Mouse (Mus musculus) hindbrain, embryonic 13.5 days (tissue): Measurements from ENCODE around the gene Myh8. TPM values are rescaled to one million over a fixed set of nuclear protein-coding genes. Genes with fewer than 3 reads are reported as not detected.

ENCODE experiments used
- ATAC-seq: fragments of 200-750 bp; cut with Nextera tagmentation; 2 replicates; pipeline ENCODE4 v1.8.0; 2017; ENCODE audit warnings: moderate TSS enrichment; ENCODE audit not compliant: low FRiP score
- H3K27ac ChIP-seq: fragments of 300-500 bp; sonication (generic); 2 replicates; pipeline ENCODE4 v1.5.1; 2015; ENCODE audit warnings: inconsistent platforms, mild to moderate bottlenecking, moderate library complexity
- H3K27me3 ChIP-seq: fragments of 300-500 bp; sonication (generic); 2 replicates; pipeline ENCODE4 v1.6.1; 2015; ENCODE audit warnings: mild to moderate bottlenecking, inconsistent platforms
- H3K36me3 ChIP-seq: fragments of 300-500 bp; sonication (generic); 2 replicates; pipeline ENCODE4 v1.6.1; 2015; ENCODE audit warnings: mild to moderate bottlenecking, inconsistent platforms
- H3K4me1 ChIP-seq: fragments of 300-500 bp; sonication (generic); replicated peaks from 2 replicates; pipeline ENCODE4 v1.6.1; 2015; ENCODE audit warnings: inconsistent platforms
- H3K4me2 ChIP-seq: fragments of 300-500 bp; sonication (generic); 2 replicates; pipeline ENCODE4 v1.6.1; 2015; ENCODE audit warnings: inconsistent platforms, mild to moderate bottlenecking, moderate library complexity
- H3K4me3 ChIP-seq: fragments of 300-500 bp; sonication (generic); 2 replicates; pipeline ENCODE4 v1.5.1; 2015; ENCODE audit warnings: mild to moderate bottlenecking, inconsistent platforms
- H3K9ac ChIP-seq: fragments of 300-500 bp; sonication (generic); 2 replicates; pipeline ENCODE4 v1.6.1; 2015; ENCODE audit warnings: mild to moderate bottlenecking, inconsistent platforms
- H3K9me3 ChIP-seq: fragments of 300-500 bp; sonication (generic); 2 replicates; pipeline ENCODE4 v1.6.1; 2016; ENCODE audit warnings: inconsistent platforms
- WGBS: fragments of 180-500 bp; shearing (Covaris S2); methylation state at CpG from one replicate; pipeline ENCODE4 v1.1.7; 2015; 5-methylcytosine and 5-hydroxymethylcytosine counted together
- polyA plus RNA-seq: library from polyadenylated mRNA; unstranded; fragments of >200 nt; fragmentation: Nextera tagmentation; extraction: Ambion mirVana; gene quantifications from 2 replicates; pipeline ENCODE4 v1.2.1, GENCODE M21; 2015

Gene Myh8
- polyA plus RNA-seq, 1 experiment from 2014 or later, result 2.5 TPM

- Histone ChIP-seq H3K36me3 (no peaks in the 10 kb centered on the region), H3K4me3 (no peak overlapping the region), H3K27me3 (no peaks in the 10 kb centered on the region), H3K9me3 (no peaks in the 10 kb centered on the region), H3K27ac (no peak overlapping the region), H3K4me2 (no peak overlapping the region), H3K4me1 (peaks cover 5% of the 10 kb centered on the region; the same call in 1 of the 2 replicates), H3K9ac (no peak overlapping the region)
- WGBS, result 61% methylated on average over 15 of the region's 15 CpGs
- no peak for ATAC-seq
These were observed 37.0 kb downstream of the Myh8 start for GRCm38 (mm10) chr11:67313733-67314452.

- Histone ChIP-seq H3K9me3 (no peaks in the 10 kb centered on the region), H3K9ac (no peak within 1 kb of the TSS), H3K36me3 (no peaks in the 10 kb centered on the region), H3K4me1 (0 out of 2 replicates have a peak, but pooled peaks cover under 1% of the 10 kb centered on the region), H3K27ac (no peak within 1 kb of the TSS), H3K27me3 (no peaks in the 10 kb centered on the region), H3K4me2 (no peak within 1 kb of the TSS), H3K4me3 (no peak within 1 kb of the TSS)
- WGBS, result 90% methylated on average over 7 of the region's 7 CpGs
- no peak for ATAC-seq
These were observed 44.4 kb downstream of the Myh8 start, which contains the start of gene Myh13 for GRCm38 (mm10) chr11:67321358-67321757. Gene Myh13 (plus strand): TSS chr11:67321658.

GRCm38 (mm10) chr11:67326536-67326935, 49.6 kb downstream of the Myh8 start:
- H3K4me2 ChIP-seq, result no peak overlapping the region
- H3K9ac ChIP-seq, result no peak overlapping the region
- 27% methylated on average over 2 of the region's 2 CpGs for WGBS
- H3K27me3 ChIP-seq, result no peaks in the 10 kb centered on the region
- H3K4me1 ChIP-seq, result 0 out of 2 replicates have a peak, but pooled peaks cover 5% of the 10 kb centered on the region
- ATAC-seq, result no peak
- H3K27ac ChIP-seq, result no peak overlapping the region
- no peak overlapping the region for H3K4me3 ChIP-seq
- H3K36me3 ChIP-seq, result no peaks in the 10 kb centered on the region
- H3K9me3 ChIP-seq, result no peaks in the 10 kb centered on the region

GRCm38 (mm10) chr11:67344556-67344955, 67.6 kb downstream of the Myh8 start:
- Histone ChIP-seq H3K4me3 (no peak overlapping the region), H3K9me3 (no peaks in the 10 kb centered on the region), H3K27ac (no peak overlapping the region), H3K4me2 (no peak overlapping the region), H3K27me3 (no peaks in the 10 kb centered on the region), H3K4me1 (no peaks in the 10 kb centered on the region), H3K9ac (no peak overlapping the region), H3K36me3 (no peaks in the 10 kb centered on the region)
- 59% methylated on average over 3 of the region's 3 CpGs for WGBS
- ATAC-seq, result no peak

- Histone ChIP-seq H3K27me3 (no peaks in the 10 kb centered on the region), H3K9me3 (no peaks in the 10 kb centered on the region), H3K9ac (no peak overlapping the region), H3K4me2 (no peak overlapping the region), H3K4me3 (no peak overlapping the region), H3K27ac (no peak overlapping the region), H3K36me3 (no peaks in the 10 kb centered on the region), H3K4me1 (no peaks in the 10 kb centered on the region)
- ATAC-seq, result no peak
- WGBS, result 69% methylated on average over 2 of the region's 2 CpGs
These were observed 68.4 kb downstream of the Myh8 start for GRCm38 (mm10) chr11:67345186-67345855.

- no peaks in the 10 kb centered on the region for H3K27me3 ChIP-seq
- ATAC-seq, result no peak
- no peak overlapping the region for H3K27ac ChIP-seq
- H3K9me3 ChIP-seq, result no peaks in the 10 kb centered on the region
- no peak overlapping the region for H3K9ac ChIP-seq
- H3K4me2 ChIP-seq, result no peak overlapping the region
- no peaks in the 10 kb centered on the region for H3K4me1 ChIP-seq
- no peak overlapping the region for H3K4me3 ChIP-seq
- no peaks in the 10 kb centered on the region for H3K36me3 ChIP-seq
These were observed 68.9 kb downstream of the Myh8 start for GRCm38 (mm10) chr11:67345856-67346236.

- H3K4me1 ChIP-seq, result no peaks in the 10 kb centered on the region
- H3K9ac ChIP-seq, result no peak overlapping the region
- H3K9me3 ChIP-seq, result no peaks in the 10 kb centered on the region
- no peaks in the 10 kb centered on the region for H3K36me3 ChIP-seq
- H3K27me3 ChIP-seq, result 0 out of 2 replicates have a peak, but pooled peaks cover 3% of the 10 kb centered on the region
- H3K4me2 ChIP-seq, result no peak overlapping the region
- ATAC-seq, result peak; percentile 71; the same call in 1 of the 2 replicates
- no peak overlapping the region for H3K4me3 ChIP-seq
- no peak overlapping the region for H3K27ac ChIP-seq
- 55% methylated on average over 14 of the region's 14 CpGs for WGBS
These were observed 73.3 kb downstream of the Myh8 start for GRCm38 (mm10) chr11:67350153-67350768.

- 0 out of 2 replicates have a peak, but pooled peaks cover 3% of the 10 kb centered on the region for H3K27me3 ChIP-seq
- H3K9me3 ChIP-seq, result no peaks in the 10 kb centered on the region
- H3K27ac ChIP-seq, result no peak overlapping the region
- 53% methylated on average over 4 of the region's 4 CpGs for WGBS
- H3K36me3 ChIP-seq, result no peaks in the 10 kb centered on the region
- ATAC-seq, result no peak
- no peak overlapping the region for H3K9ac ChIP-seq
- no peak overlapping the region for H3K4me2 ChIP-seq
- no peaks in the 10 kb centered on the region for H3K4me1 ChIP-seq
- no peak overlapping the region for H3K4me3 ChIP-seq
These were observed 76.1 kb downstream of the Myh8 start for GRCm38 (mm10) chr11:67353011-67353410.

GRCm38 (mm10) chr11:67358031-67358430, 81.1 kb downstream of the Myh8 start:
- H3K27ac ChIP-seq, result no peak overlapping the region
- H3K27me3 ChIP-seq, result no peaks in the 10 kb centered on the region
- no peak overlapping the region for H3K9ac ChIP-seq
- H3K9me3 ChIP-seq, result no peaks in the 10 kb centered on the region
- H3K36me3 ChIP-seq, result no peaks in the 10 kb centered on the region
- no peak overlapping the region for H3K4me2 ChIP-seq
- H3K4me1 ChIP-seq, result no peaks in the 10 kb centered on the region
- no peak for ATAC-seq
- WGBS, result 84% methylated on average over 10 of the region's 10 CpGs
- no peak overlapping the region for H3K4me3 ChIP-seq

Other genes with a start within 250 kb of the Myh8 start
- gene Adprm, start 224.5 kb upstream of the Myh8 start, polyA plus RNA-seq, result 34.5 and 35.2 TPM in 2 replicates
- 13.1 and 14.1 TPM in 2 replicates for gene Sco1, start 224.5 kb upstream of the Myh8 start, polyA plus RNA-seq
- gene Myh3, start 198.8 kb upstream of the Myh8 start, polyA plus RNA-seq, result 0.89 and 1.8 TPM in 2 replicates
- gene Myh2, start 106.1 kb upstream of the Myh8 start, polyA plus RNA-seq, result 0.16 and 0.25 TPM in 2 replicates
- gene Myh1, start 77.1 kb upstream of the Myh8 start, polyA plus RNA-seq, result 0.14 TPM in 1 of 2 replicates, not detected in the other
- not detected in 2 replicates for gene Myh4, start 39.1 kb upstream of the Myh8 start, polyA plus RNA-seq
- 0.04 and 0.57 TPM in 2 replicates for gene Myh13, start 44.5 kb downstream of the Myh8 start, polyA plus RNA-seq
- gene Gas7, start 178.3 kb downstream of the Myh8 start, polyA plus RNA-seq, result 11.0 and 11.3 TPM in 2 replicates